Mouse (Mus musculus) intestine, embryonic 16.5 days (tissue): ENCODE results near the gene Prr5l. TPM values are rescaled to one million over a fixed set of nuclear protein-coding genes. Genes with fewer than 3 reads are reported as not detected.

ENCODE experiments used
- ATAC-seq: fragments of 200-750 bp; cut with Nextera tagmentation; 2 replicates; pipeline ENCODE4 v1.8.0; 2017; ENCODE audit warnings: moderate TSS enrichment, moderate library complexity
- H3K27ac ChIP-seq: fragments of 300-500 bp; sonication (generic); 2 replicates; pipeline ENCODE4 v1.5.1; 2014; ENCODE audit warnings: mild to moderate bottlenecking, low read length
- H3K27me3 ChIP-seq: fragments of 300-500 bp; sonication (generic); replicated peaks from 2 replicates; pipeline ENCODE4 v1.6.1; 2014; ENCODE audit warnings: low read length, control low read depth, mixed read lengths; ENCODE audit not compliant: control insufficient read depth, insufficient read depth
- H3K36me3 ChIP-seq: fragments of 300-500 bp; sonication (generic); 2 replicates; pipeline ENCODE4 v1.6.1; 2014; ENCODE audit warnings: low read length, control low read depth; ENCODE audit not compliant: control insufficient read depth, insufficient read depth
- H3K4me1 ChIP-seq: fragments of 300-500 bp; sonication (generic); 2 replicates; pipeline ENCODE4 v1.6.1; 2014; ENCODE audit warnings: low read length, control low read depth, mixed read lengths; ENCODE audit not compliant: control insufficient read depth, insufficient read depth
- H3K4me2 ChIP-seq: fragments of 300-500 bp; sonication (generic); 2 replicates; pipeline ENCODE4 v1.6.1; 2014; ENCODE audit warnings: low read depth, low read length, control low read depth
- H3K4me3 ChIP-seq: fragments of 300-500 bp; sonication (generic); 2 replicates; pipeline ENCODE4 v1.5.1; 2014; ENCODE audit warnings: mild to moderate bottlenecking, low read length
- H3K9ac ChIP-seq: fragments of 300-500 bp; sonication (generic); 2 replicates; pipeline ENCODE4 v1.6.1; 2014; ENCODE audit warnings: low read depth, low read length
- H3K9me3 ChIP-seq: fragments of 300-500 bp; sonication (generic); 2 replicates; pipeline ENCODE4 v1.6.1; 2016; ENCODE audit warnings: low read length, control low read depth; ENCODE audit not compliant: control insufficient read depth
- WGBS: fragments of 180-500 bp; shearing (Covaris S2); extraction: QIAGEN DNeasy Blood & Tissue Kit; methylation state at CpG from one replicate; pipeline ENCODE4 v1.1.7; 2014; 5-methylcytosine and 5-hydroxymethylcytosine counted together
- polyA plus RNA-seq: library from polyadenylated mRNA; unstranded; fragments of >200 nt; fragmentation: Nextera tagmentation; extraction: Ambion mirVana; gene quantifications from 2 replicates; pipeline ENCODE4 v1.2.1, GENCODE M21; 2015

Prr5l gene
- polyA plus RNA-seq, 1 experiment from 2014 or later, result 23.9 TPM

DNA sequence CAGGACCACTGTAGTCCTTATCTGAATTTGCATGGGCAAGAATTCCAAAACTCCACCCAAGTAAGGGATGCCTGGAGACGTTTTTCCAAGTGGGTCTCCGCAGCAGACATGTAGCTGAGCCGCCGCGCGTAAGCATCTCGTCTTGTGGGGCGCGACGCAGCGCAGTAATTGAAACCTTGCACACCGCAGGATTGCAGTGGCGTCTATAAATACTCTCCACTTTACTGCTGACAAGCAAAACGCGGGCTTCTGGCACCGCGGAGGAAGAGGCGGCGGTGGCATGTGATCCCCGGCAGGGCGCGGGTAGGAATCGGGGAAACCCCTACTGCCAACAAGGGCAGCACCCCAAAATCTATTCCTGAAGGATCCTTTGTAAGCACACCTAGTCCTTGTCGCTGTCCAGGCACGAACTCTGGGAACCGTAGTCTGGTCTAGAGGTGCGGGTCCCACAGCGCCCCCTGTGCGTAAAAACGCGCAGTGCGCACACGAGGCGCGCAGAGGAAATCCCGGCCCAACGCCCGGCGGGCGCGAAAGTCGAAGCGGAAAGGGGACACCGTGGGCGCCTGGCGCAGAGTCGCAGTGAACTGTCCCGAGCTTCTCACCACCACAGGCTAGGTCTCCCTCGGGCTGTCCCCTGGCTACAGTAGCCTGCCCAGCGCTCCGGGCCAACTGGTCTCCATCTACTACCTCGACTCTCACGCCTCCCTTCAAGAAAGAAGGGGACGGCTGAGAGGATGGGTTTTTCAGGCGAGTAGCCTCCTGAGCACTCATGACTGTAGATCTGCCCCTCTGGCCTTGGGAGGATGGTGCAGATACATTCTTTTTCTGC lies 86.3 kb downstream of the Prr5l start:
- ATAC-seq, result peak; percentile 76
- H3K36me3 ChIP-seq, result no peaks in the 10 kb centered on the region
- H3K9ac ChIP-seq, result peak overlapping the region; percentile 75
- H3K4me2 ChIP-seq, result peak overlapping the region; percentile 96
- H3K27me3 ChIP-seq, result no peaks in the 10 kb centered on the region
- no peaks in the 10 kb centered on the region for H3K9me3 ChIP-seq
- H3K4me1 ChIP-seq, result peaks cover 14% of the 10 kb centered on the region
- H3K4me3 ChIP-seq, result peak overlapping the region; percentile 65
- H3K27ac ChIP-seq, result peak overlapping the region; percentile 82
- 3% methylated on average over 55 of the region's 55 CpGs for WGBS

DNA sequence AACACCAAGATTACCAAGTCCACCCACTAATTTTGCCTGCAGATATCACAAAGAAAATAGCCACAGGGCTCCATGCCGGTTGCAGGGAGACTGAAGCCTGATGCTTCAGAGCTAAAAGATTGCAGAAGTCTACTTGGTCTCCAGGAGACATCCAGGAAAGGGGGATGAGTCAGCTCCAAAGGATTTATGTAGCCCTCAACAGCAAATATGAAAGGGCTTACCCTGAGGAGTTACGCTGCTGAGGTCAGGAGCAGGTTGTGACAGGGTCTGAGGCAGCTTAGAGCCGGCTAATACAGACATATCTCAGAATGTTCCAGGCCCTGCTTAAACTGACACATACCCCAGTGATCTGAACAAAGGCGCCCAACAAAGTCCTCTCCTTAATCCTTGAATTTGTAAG lies 90.7 kb downstream of the Prr5l start:
- no peak for ATAC-seq
- no peak overlapping the region for H3K4me2 ChIP-seq
- no peaks in the 10 kb centered on the region for H3K27me3 ChIP-seq
- no peak overlapping the region for H3K9ac ChIP-seq
- no peaks in the 10 kb centered on the region for H3K36me3 ChIP-seq
- WGBS, result 69% methylated on average over 4 of the region's 4 CpGs
- H3K4me3 ChIP-seq, result no peak overlapping the region
- no peaks in the 10 kb centered on the region for H3K9me3 ChIP-seq
- peaks cover 14% of the 10 kb centered on the region for H3K4me1 ChIP-seq
- H3K27ac ChIP-seq, result no peak overlapping the region

DNA sequence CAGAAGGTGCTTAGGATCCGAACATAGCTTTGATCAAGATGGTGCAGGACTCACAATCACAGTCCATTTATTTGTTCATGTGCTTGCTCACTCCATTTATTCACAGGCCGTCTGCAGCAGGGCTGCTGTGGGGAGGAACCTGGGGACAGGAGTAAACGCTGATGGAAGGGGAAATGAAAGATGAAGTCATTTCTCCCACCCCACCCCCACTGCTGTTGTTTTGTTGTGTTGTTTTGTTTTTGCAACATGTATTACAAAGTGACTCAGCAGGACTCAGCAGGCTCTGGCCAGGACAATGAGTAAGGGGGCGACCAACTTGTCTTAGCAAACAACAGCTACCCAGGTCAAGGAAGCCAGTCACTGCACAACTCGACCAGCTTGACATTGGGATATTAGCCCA lies 99.6 kb downstream of the Prr5l start:
- Histone ChIP-seq H3K4me3 (no peak overlapping the region), H3K4me2 (no peak overlapping the region), H3K36me3 (no peaks in the 10 kb centered on the region), H3K9me3 (no peaks in the 10 kb centered on the region), H3K27me3 (no peaks in the 10 kb centered on the region), H3K4me1 (no peaks in the 10 kb centered on the region), H3K27ac (no peak overlapping the region), H3K9ac (no peak overlapping the region)
- WGBS, result 63% methylated on average over 5 of the region's 5 CpGs
- ATAC-seq, result no peak

DNA sequence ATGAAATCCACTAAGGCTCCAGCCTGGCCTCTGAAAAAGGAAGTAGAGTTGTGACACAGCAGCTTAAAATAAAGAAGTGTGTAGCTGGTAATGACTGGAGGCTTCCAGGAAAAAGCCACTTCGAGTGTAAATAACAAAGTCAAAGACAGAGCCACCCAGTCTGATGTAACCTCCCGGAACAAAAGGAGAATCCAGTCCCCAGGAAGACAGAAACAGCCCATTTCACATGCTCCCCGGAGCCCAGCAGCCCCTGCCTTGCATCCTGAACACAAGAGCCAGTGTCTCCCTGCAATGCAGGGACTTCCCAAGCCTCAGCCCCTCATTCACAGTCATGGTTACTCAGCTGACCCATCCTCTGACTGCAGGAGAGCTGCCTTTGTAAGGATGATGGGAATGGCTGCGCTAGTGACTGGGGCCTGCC lies 101.5 kb downstream of the Prr5l start:
- no peak overlapping the region for H3K27ac ChIP-seq
- no peak overlapping the region for H3K4me2 ChIP-seq
- H3K4me3 ChIP-seq, result no peak overlapping the region
- no peaks in the 10 kb centered on the region for H3K9me3 ChIP-seq
- no peak for ATAC-seq
- no peaks in the 10 kb centered on the region for H3K27me3 ChIP-seq
- H3K9ac ChIP-seq, result no peak overlapping the region
- H3K36me3 ChIP-seq, result no peaks in the 10 kb centered on the region
- 69% methylated on average over 4 of the region's 4 CpGs for WGBS
- no peaks in the 10 kb centered on the region for H3K4me1 ChIP-seq

DNA sequence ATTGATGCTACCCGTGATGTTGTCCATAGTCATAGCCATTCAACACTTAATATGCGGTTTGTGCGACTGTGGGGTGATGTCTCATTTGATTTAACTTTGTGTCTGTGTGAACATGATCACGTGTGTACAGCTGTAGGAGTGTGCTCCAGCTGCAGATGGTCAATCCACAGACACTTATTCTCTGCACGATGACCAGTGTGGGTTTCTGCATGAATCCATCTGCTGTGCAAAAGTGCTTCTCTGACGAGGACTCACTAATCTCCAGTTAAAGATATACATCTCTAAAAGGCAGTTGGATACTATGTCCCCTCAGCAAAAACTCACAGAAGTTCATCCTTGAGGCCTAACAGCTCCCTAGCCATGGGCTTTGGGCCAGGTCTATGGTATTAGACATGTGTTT lies 104.7 kb downstream of the Prr5l start:
- no peak overlapping the region for H3K27ac ChIP-seq
- no peaks in the 10 kb centered on the region for H3K36me3 ChIP-seq
- no peaks in the 10 kb centered on the region for H3K9me3 ChIP-seq
- H3K4me1 ChIP-seq, result no peaks in the 10 kb centered on the region
- WGBS, result 88% methylated on average over 6 of the region's 6 CpGs
- H3K4me3 ChIP-seq, result no peak overlapping the region
- H3K4me2 ChIP-seq, result no peak overlapping the region
- no peak overlapping the region for H3K9ac ChIP-seq
- no peaks in the 10 kb centered on the region for H3K27me3 ChIP-seq
- no peak for ATAC-seq

DNA sequence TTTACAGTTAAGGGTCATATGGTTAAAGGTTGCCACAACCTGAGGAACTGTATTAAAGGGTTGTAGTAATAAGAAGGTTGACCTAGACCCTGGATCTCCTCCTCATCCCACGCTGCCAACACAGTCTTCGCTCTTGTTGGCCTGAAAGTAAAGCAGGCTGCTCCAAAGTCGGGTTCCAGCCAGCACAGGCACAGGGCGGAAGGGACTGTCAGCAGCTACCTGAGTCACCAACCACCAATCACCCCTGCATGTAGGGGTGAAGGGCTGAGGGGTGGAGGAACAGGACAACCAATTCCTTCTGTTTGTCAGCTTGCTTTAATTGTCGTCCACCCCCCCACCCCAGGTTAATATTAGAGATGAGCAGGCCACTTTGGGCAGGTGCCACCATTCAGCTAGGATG lies 119.3 kb downstream of the Prr5l start:
- ATAC-seq, result no peak
- Histone ChIP-seq H3K4me1 (peaks cover 5% of the 10 kb centered on the region; the same call in 1 of the 2 replicates), H3K9me3 (no peaks in the 10 kb centered on the region), H3K4me2 (no peak overlapping the region), H3K27me3 (no peaks in the 10 kb centered on the region), H3K27ac (no peak overlapping the region; the same call in 1 of the 2 replicates), H3K36me3 (no peaks in the 10 kb centered on the region), H3K9ac (no peak overlapping the region), H3K4me3 (no peak overlapping the region)
- 89% methylated on average over 5 of the region's 5 CpGs for WGBS

DNA sequence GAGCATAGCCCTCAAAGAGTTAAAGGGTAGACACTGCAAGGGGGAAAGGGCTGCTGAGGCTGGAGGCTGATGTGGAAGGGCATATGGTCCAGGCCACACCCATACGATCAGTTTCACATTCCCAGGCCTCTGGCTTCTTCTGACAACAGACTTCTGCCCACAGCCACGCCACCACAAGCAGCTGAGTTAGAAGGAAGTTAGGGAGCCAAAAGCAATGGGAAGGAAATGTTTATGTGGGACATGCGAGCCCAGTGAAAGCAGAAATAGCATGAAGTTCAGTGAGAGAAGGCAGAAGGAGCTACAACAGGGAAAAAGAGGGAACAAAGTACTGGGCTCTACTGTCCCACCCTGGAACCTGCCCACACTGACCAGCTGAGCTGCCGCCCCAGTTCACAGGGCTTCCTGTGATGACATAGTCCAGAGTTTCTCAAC lies 119.9 kb downstream of the Prr5l start:
- no peaks in the 10 kb centered on the region for H3K36me3 ChIP-seq
- peak; percentile 74 for ATAC-seq
- H3K27me3 ChIP-seq, result no peaks in the 10 kb centered on the region
- H3K4me3 ChIP-seq, result no peak overlapping the region
- 42% methylated on average over 4 of the region's 4 CpGs for WGBS
- H3K27ac ChIP-seq, result peak overlapping the region; percentile 5; the same call in 1 of the 2 replicates
- H3K4me2 ChIP-seq, result no peak overlapping the region
- peaks cover 5% of the 10 kb centered on the region; the same call in 1 of the 2 replicates for H3K4me1 ChIP-seq
- no peak overlapping the region for H3K9ac ChIP-seq
- H3K9me3 ChIP-seq, result no peaks in the 10 kb centered on the region

DNA sequence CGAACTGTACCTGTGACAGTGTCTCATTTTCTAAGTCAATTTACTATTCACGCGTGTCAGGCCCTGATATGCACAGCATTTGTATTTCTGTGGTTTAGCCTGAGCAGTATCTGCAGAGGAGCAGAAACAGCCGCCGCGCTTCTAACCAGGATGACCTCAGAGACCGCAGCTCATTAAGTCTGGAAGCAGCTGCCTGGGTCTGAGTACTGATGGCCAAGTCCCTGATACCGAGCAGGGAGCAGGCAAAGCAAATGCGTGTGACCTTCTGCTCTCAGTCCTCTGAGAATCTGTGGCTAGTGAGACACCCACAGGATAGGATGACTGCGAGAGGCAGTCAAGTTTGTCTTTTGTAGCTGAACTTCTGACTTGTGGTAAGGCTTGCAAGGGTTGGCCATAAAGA lies 120.4 kb downstream of the Prr5l start:
- no peak overlapping the region for H3K9ac ChIP-seq
- H3K9me3 ChIP-seq, result no peaks in the 10 kb centered on the region
- H3K4me1 ChIP-seq, result peaks cover 5% of the 10 kb centered on the region; the same call in 1 of the 2 replicates
- peak; percentile 38 for ATAC-seq
- no peaks in the 10 kb centered on the region for H3K27me3 ChIP-seq
- no peaks in the 10 kb centered on the region for H3K36me3 ChIP-seq
- no peak overlapping the region for H3K4me3 ChIP-seq
- 66% methylated on average over 10 of the region's 10 CpGs for WGBS
- no peak overlapping the region for H3K4me2 ChIP-seq
- H3K27ac ChIP-seq, result peak overlapping the region; percentile 5; the same call in 1 of the 2 replicates

DNA sequence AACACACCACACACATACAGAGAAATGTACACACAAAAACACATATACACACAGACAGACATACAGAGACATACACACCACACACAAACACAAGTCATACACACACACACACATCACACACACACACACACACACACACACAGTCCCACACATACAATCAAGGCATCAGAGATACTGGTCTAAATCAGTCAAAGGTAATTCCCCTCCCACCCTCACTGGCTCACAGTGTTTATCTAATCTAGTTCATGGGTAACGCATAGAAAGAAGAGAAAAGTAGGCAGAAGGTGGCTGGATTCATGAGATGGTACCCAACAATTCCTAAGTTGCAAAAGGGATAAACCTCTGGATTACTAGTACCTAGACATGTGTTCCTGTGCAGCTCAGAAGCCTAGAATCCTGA lies 120.9 kb downstream of the Prr5l start:
- no peak for ATAC-seq
- H3K4me1 ChIP-seq, result peaks cover 5% of the 10 kb centered on the region; the same call in 1 of the 2 replicates
- 77% methylated on average over 1 of the region's 1 CpGs for WGBS
- no peaks in the 10 kb centered on the region for H3K36me3 ChIP-seq
- H3K9ac ChIP-seq, result no peak overlapping the region
- no peak overlapping the region for H3K4me2 ChIP-seq
- H3K27ac ChIP-seq, result no peak overlapping the region
- no peaks in the 10 kb centered on the region for H3K27me3 ChIP-seq
- H3K4me3 ChIP-seq, result no peak overlapping the region
- H3K9me3 ChIP-seq, result no peaks in the 10 kb centered on the region
